Mouse (Mus musculus) MN1 (cell line): Measurements from ENCODE around the gene Sstr1.

Experiments
- DNase-seq: peaks from one replicate; pipeline ENCODE4 v3.0.0-alpha.2; 2016; ENCODE audit warnings: low spot score

The Sstr1 gene

DNA sequence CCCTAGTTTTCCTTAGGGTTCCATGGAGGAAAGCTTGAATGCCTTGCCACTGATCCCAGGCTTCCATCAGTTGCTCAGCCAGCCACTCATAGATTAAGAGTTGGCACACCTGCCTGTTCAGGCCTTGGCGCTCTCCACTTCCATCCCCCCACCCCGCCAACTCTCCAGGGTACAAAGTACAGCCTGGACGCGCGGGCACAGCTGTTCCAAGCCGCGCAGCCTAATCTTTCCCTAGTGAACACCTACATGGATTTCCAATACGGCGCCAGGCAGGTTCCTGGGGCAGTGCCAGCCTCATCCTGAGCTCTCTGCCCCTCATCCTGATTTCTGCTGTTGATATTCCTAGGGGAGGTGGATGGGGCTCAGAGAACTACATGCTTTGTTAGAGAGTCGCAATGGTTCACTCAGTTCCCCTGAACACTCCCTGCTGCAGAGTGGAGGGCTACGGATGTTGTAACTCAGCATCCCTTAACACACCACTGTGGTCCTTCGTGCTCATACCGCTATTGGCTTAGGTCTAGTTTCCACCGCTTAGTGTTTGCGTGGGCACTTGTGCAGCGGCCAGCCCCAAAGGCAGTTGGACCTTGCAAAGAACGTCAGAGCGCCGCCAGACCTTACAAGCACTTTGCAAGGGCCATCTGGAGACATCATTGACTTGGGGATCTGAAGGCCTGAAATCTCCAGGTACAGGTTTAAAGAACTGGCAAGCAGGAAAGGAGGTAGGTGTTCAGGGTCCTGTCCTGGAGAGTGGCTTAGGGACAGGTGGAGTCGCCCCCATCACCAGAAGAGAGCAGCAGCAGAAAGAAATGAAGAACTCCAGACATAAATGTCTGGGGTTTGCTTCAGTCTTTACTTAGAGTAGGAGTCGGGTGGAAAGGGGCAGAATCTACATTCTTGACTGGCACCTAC, at the start of gene Sstr1:
Gene Sstr1, plus strand, starts transcription at position 610 of the 909 bp plus-strand sequence.
- no peak for DNase-seq

DNA sequence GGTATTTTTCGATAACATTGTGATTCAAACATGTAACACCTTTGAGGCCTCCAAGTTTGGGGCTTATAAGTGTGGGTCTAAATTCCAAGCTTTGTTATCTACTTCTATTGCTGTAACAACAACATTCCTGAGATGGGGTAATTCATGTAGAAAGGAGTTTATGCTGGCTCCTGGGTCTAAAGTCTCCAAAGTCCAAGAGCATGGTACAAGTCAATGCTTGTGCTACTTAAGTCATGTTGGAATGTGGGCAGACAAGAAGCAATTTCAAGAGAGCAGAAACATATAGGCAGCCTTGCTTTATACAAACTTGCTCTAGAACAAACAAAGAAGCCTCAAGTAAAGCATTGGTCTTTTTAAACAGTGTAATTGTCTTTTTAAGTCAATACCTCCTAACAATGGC, 12.8 kb upstream of the Sstr1 start:
- no peak for DNase-seq

DNA sequence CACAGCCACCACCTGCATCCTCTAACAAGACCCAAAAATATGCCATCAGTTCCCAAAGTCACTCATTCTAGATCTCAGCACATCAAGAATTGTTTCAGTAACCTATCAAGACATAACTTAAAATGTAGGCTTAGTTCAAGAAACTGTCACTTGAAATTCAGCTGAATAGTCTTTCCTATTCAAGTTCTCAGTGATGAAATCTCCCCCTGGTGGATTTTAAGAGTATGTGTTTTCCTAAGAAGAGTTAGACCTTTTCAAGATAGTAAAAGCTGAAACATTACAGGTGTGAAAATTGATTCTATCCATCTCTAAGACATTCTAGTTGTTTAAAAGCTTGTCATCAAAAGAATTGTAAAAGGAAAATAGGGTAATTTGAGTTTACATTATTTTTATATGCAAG, 10.4 kb upstream of the Sstr1 start:
- DNase-seq: no peak

DNA sequence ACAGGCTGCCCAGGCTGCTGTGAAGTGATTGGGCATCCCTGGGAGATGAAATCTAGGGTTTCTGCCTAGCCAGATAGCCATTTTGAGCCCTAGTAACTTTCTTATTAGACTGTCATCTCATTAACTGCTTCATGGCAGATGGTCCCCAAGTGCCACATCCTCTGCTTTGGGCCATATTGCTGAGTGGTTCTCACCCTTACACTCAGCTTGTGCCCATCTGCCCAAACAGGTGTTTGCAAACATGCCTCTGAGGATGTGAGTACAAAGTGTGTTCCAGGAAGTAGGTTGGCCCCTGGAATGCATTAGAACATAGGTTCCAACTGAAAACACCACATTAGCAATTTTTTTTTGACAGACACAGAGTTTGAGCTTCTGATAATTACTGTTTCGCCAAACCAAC, 3.6 kb upstream of the Sstr1 start:
- DNase-seq: no peak

DNA sequence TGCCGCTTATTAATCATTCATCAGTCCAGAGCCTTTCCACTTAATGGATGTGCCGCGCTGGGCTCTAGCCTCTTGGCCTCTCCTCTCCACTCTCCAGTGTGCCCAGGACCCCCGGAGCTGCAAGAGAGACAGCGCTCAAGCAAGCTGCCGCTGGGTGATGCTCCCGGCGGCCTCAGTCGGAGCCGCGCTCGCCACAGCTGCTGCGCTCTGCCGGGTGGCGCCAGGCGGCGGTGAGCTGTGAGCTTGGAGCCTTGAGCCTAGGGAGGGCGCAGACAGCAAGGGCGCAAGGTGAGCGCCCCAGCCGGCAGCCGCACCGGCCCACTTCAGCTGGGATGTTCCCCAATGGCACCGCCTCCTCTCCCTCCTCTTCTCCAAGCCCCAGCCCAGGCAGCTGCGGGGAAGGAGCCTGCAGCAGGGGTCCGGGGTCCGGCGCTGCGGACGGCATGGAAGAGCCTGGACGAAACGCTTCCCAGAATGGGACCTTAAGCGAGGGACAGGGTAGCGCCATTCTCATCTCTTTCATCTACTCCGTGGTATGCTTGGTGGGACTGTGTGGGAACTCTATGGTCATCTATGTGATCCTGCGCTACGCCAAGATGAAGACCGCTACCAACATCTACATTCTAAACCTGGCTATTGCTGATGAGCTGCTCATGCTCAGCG, 820 bp downstream of the Sstr1 start:
- DNase-seq: no peak

DNA sequence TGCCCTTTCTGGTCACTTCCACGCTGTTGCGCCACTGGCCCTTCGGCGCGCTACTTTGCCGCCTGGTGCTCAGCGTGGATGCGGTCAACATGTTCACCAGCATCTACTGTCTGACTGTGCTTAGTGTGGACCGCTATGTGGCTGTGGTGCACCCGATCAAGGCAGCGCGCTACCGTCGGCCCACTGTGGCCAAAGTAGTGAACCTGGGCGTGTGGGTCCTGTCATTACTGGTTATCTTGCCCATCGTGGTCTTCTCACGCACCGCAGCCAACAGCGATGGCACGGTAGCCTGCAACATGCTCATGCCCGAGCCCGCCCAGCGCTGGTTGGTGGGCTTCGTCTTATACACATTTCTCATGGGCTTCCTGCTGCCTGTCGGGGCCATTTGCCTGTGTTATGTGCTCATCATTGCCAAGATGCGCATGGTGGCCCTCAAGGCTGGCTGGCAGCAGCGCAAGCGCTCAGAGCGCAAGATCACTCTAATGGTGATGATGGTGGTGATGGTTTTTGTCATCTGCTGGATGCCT, 1.4 kb downstream of the Sstr1 start:
- DNase-seq: no peak

DNA sequence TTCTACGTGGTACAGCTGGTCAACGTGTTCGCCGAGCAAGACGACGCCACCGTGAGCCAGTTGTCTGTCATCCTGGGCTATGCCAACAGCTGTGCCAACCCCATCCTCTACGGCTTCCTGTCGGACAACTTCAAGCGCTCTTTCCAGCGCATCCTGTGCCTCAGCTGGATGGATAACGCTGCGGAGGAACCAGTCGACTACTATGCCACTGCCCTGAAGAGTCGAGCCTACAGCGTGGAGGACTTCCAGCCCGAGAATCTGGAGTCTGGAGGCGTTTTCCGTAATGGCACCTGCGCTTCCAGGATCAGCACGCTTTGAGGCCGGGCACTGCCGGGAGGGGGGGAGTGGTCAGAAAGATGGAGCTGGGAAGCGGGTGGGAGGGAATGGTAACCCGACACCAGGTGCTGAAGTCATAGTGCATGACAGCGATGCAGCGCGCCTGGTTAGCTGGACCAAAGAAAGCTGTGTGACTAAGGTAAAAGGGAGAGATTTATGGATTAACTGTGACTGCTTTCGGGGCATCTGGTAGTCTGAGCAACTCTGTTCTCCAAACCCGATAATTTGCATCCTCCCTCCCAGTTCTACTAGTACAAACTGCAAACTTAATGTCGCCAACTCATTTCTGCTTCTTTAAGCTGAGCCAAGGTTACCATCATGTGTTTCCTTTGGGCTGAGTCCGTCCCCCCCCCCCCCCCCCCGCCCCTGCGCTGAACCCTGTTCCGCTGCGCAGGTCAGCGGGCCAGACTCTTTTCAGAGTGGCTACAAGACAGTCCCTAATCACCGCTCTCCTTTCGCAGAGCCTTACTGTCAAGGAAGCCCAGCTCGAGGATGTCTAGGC, 2.1 kb downstream of the Sstr1 start:
- DNase-seq: no peak

DNA sequence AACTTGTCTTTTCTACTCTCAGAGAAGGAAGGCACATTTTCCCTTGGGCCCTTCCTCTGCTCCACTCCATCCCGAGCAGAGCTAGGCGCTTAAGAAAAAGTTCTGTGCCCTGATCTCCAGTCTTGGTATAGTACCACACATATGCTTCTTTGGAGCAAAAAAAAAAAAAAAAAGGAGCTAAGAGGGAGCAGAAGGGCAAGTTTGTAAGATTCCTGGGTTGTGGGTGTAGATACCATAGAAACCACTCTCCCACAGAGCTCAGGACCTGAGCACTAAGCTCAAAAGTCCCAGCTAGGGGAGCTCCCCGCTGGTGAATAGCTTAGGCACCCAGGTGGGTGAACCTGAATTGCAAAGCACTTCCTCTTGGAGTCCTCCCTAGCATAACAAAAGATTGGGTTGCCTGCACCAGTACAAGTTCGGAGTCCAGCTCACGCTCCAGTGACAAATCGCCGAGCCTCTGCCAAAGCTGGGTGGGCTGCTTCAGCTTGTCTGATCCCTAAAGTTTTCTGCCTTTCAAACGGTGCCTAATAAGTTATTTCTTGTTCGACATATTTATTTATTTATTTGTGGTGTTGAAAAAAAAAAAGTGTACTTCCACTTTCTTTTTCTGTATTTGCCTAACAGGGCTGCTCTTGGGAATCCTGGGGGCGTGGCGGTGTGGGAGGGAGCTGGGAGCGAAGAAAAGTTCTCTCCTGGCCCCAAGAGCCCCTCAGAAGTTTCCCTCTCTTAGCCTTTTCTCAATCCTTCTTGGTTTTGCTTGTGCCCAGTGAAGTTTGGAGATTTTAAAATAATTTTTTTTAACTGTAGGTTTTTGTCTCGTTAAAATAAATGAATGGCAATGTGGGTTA, 2.9 kb downstream of the Sstr1 start:
- no peak for DNase-seq

DNA sequence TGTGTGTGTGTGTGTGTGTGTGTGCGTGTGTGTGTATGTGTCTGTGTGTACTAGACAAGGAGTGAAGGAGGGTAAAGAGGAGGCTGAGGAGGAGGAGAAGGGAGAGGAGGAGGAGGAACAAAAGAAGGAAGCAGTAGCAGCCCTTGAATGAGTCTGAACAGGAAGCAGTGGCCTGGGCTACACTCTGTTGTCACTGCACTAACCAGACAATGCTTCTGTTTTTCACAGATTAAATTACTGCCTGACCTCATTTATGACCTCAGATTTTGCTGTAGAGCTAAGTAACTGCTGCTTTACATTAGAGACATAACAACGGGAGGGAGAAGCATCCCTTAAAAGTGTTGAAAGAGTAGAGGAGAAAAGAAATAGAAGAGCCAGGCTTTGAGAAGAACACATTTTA, 4.6 kb downstream of the Sstr1 start:
- no peak for DNase-seq

DNA sequence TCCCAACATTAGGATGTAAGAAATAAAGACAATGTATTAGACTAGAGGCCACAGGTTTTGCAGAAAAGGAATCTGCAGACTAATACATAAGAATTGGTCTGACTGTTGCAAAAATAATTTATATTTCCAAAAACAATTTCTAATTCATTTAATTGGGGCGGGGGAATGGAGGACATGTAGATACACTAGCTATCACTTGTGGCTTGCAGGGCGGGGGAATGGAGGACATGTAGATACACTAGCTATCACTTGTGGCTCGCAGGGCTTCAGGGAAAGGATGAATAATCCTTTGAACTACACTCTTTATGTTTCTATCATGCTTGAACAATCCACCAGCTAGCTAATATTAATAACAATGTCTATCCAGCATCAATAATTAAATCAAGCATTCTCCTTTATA, 7.5 kb downstream of the Sstr1 start:
- DNase-seq: peak; percentile 9

DNA sequence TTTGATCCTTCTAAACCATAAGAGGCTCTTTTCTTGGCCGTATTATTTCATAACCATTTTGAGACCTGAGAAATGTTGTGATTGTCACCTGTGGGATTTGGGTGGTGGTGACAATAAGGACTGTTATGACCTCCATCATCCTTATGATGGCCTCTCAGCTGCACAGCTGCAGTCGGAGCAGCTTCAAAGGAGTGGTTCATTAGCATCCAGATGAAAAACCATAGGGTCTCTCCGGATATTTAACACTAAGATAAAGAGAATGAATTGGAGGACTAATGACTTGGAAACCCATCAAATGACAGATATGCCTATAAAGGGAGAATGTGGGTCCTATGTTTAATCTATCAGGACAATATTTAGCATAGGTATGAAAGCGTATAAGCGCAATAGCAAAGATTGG, 14.1 kb downstream of the Sstr1 start:
- DNase-seq: no peak

DNA sequence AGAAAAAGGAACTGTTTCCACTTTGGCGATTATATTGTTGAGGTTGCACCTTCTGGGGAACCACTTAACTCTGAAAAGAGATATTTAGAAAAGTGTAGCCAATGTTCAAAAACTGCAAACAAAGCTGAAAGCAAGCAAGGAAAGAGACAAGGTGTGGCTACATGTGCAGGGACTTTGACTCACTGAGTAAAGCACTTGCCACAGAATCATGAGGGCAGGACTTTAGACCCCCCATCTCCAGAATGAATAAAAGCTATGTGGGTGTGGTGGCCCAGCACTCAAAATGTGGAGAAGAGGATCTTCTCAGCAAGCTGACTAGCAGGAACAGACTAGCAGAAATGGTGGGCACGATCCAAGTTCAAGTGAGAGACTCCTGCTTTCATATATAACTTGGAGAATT, 20.9 kb downstream of the Sstr1 start:
- DNase-seq: no peak

DNA sequence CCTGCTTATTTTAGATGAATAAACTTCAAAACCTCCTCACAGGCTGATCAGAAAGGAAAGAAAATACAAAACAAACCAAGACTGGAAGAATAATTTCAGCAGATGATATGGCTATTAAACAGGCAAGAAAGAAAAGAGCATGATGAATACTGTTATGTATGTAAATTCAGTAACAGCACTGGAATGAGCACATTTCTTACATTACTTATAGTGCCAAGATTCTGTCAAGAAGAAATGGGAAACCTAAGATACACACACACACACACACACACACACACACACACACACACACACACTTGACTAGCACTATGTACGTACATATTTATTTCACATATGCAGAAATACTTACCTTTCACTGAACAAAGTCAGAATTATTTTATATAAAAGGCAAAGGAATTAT, 40.3 kb downstream of the Sstr1 start:
- no peak for DNase-seq
